Mouse (Mus musculus) heart, embryonic 15.5 days (tissue): ENCODE measurements around the gene Parva. TPM values are rescaled to one million over a fixed set of nuclear protein-coding genes. Genes with fewer than 3 reads are reported as not detected.

Experiments
- ATAC-seq: fragments of 200-750 bp; cut with Nextera tagmentation; replicated peaks from 2 replicates; pipeline ENCODE4 v1.8.0; 2017; ENCODE audit warnings: low read depth, moderate TSS enrichment; ENCODE audit not compliant: insufficient number of reproducible peaks, insufficient read depth, low FRiP score
- H3K27ac ChIP-seq: fragments of 300-500 bp; sonication (generic); 2 replicates; pipeline ENCODE4 v1.5.1; 2015; ENCODE audit warnings: mild to moderate bottlenecking, inconsistent platforms
- H3K27me3 ChIP-seq: fragments of 300-500 bp; sonication (generic); 2 replicates; pipeline ENCODE4 v1.6.1; 2015; ENCODE audit warnings: inconsistent platforms
- H3K36me3 ChIP-seq: fragments of 300-500 bp; sonication (generic); 2 replicates; pipeline ENCODE4 v1.6.1; 2015; ENCODE audit warnings: mild to moderate bottlenecking, inconsistent platforms
- H3K4me1 ChIP-seq: fragments of 300-500 bp; sonication (generic); replicated peaks from 2 replicates; pipeline ENCODE4 v1.6.1; 2015; ENCODE audit warnings: inconsistent platforms
- H3K4me2 ChIP-seq: fragments of 300-500 bp; sonication (generic); 2 replicates; pipeline ENCODE4 v1.6.1; 2015; ENCODE audit warnings: inconsistent platforms, mild to moderate bottlenecking, moderate library complexity
- H3K4me3 ChIP-seq: fragments of 300-500 bp; sonication (generic); 2 replicates; pipeline ENCODE4 v1.5.1; 2015; ENCODE audit warnings: mild to moderate bottlenecking, inconsistent platforms
- H3K9ac ChIP-seq: fragments of 300-500 bp; sonication (generic); 2 replicates; pipeline ENCODE4 v1.6.1; 2015; ENCODE audit warnings: mild to moderate bottlenecking, inconsistent platforms
- H3K9me3 ChIP-seq: fragments of 300-500 bp; sonication (generic); replicated peaks from 2 replicates; pipeline ENCODE4 v1.6.1; 2016; ENCODE audit warnings: inconsistent platforms
- WGBS: fragments of 180-500 bp; shearing (Covaris S2); methylation state at CpG from one replicate; pipeline ENCODE4 v1.1.7; 2015; ENCODE audit warnings: mixed read lengths; 5-methylcytosine and 5-hydroxymethylcytosine counted together
- polyA plus RNA-seq: library from polyadenylated mRNA; unstranded; fragments of >200 nt; fragmentation: Nextera tagmentation; extraction: Ambion mirVana; gene quantifications from 2 replicates; pipeline ENCODE4 v1.2.1, GENCODE M21; 2015

Parva gene
- polyA plus RNA-seq, 1 experiment from 2014 or later: 74.6 TPM

DNA sequence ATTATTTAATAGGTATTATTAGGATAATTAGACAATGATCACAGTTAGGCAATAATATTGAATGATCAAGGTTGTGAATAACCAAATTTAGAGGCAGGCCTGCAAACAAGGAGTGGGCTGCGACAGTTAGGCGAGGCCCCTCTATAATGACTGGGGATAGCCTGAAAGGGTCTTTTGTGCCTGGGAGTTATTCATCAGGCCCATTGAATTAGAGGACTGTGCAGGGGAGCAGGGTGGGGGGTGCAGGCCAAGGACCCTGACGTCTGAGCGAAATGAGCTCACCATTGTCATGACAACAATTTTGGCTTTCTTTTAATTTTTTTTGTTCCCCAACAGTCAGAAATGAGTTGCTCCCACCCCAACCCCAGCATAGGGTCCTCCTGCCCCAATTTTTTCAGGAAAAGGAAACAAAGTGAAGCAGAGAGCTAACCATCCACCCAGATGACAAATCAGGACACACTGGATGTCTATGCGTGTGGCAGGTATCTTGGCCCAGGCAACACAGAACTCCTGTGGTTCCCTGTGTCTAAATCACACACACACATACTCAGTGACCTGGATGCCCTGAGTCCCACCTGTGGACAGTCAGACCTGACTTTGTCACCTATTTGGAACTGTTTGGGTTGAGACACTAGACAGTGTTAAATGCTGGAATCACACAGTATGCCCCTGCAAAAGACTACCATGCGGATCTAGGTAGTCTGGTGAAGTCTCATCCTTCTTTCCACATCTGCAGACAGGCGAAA lies 27.7 kb upstream of the Parva start:
- 79% methylated on average over 7 of the region's 7 CpGs for WGBS
- no peak for ATAC-seq

DNA sequence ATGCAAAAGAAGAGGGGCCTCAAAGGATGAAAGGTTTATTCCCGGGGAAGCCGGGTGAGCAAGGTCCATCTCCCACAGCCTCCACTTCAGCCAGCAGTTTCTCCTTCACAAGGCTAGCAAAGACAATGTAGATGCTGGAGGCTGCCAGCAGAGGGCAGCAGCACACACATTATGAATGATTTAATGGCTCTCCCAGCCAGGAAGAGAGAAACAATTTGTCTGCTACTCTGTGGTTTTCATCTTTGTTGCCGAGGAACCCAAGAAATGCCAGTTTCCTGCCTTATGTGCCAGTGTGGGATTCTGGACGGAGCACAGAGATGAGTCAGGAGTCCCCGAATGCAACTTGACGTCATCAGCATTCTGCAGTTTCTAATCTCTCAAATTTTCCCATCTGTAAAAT lies 27.1 kb upstream of the Parva start:
- no peaks in the 10 kb centered on the region for H3K36me3 ChIP-seq
- H3K4me1 ChIP-seq: peaks cover 2% of the 10 kb centered on the region; the same call in 1 of the 2 replicates
- WGBS: 41% methylated on average over 6 of the region's 6 CpGs
- no peak overlapping the region for H3K27ac ChIP-seq
- ATAC-seq: no peak
- no peaks in the 10 kb centered on the region for H3K9me3 ChIP-seq
- H3K4me2 ChIP-seq: no peak overlapping the region
- no peak overlapping the region for H3K4me3 ChIP-seq
- no peaks in the 10 kb centered on the region for H3K27me3 ChIP-seq
- H3K9ac ChIP-seq: no peak overlapping the region

More for the DNA sequence above, 27.7 kb upstream of the Parva start:
- Histone ChIP-seq H3K9me3 (no peaks in the 10 kb centered on the region), H3K9ac (no peak overlapping the region), H3K27me3 (no peaks in the 10 kb centered on the region), H3K36me3 (no peaks in the 10 kb centered on the region), H3K4me2 (no peak overlapping the region), H3K4me3 (no peak overlapping the region), H3K4me1 (no peaks in the 10 kb centered on the region), H3K27ac (no peak overlapping the region)

DNA sequence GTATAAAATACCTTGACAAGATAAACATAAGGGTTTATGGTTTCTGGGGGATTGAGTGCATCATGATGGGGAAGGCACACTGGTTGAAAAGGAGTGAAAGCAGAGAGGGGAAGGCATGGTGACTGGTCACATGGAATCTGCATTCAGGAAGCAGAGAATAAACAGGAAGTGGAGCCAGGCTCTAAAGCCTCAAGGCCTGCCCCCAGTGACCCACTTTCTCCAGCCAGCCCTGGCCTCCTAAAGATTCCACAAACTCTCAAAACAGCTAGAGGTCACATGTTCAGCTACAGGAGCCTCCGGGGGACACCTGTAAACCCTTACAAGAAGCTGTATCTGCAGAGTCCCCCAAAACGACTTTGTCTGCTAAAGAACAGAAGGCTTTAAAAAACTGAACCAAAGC lies 22.2 kb upstream of the Parva start:
- H3K27ac ChIP-seq: no peak overlapping the region
- H3K27me3 ChIP-seq: no peaks in the 10 kb centered on the region
- H3K4me3 ChIP-seq: no peak overlapping the region
- H3K4me1 ChIP-seq: peaks cover 19% of the 10 kb centered on the region
- H3K36me3 ChIP-seq: no peaks in the 10 kb centered on the region
- H3K9ac ChIP-seq: no peak overlapping the region
- H3K9me3 ChIP-seq: no peaks in the 10 kb centered on the region
- H3K4me2 ChIP-seq: no peak overlapping the region
- no peak for ATAC-seq
- WGBS: 33% methylated on average over 2 of the region's 2 CpGs

DNA sequence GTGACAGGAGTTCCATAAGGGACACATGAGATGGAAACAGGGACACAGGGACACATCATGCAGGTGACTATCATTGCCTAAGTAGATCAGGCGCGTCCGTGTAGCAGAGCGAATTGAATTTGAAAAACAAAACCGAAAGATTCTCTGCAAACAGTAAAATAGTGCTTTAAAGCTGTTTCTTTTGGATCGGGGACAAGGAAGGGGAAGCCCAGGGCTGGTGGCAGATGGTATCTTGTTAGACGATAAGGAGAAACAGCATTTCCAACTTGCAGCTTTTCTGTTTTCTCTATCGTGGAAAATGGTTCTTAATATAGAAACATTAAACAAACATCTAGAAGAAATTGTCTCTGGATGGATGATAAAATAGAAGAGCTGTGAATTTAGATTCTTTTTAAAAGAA lies 21.7 kb upstream of the Parva start:
- no peak overlapping the region for H3K4me3 ChIP-seq
- no peak for ATAC-seq

DNA sequence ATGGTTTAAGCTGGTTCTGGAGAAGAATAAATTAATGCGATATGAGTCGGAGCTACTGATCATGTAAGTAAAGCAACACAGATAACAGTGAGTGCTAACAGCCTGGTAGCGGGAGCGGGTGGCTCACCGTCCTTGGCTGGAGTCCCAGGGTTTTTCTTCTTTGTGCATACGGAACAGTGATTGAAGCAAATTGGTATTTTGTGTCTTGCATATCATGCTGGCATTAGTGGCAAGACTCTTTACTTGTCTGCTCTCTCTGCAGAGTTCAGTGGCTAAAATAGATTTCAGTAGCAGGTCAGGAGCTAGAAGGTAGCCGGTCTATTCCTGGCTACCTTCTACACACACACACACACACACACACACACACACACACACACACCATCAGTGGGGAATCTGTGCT lies 19.7 kb upstream of the Parva start:
- H3K4me1 ChIP-seq: peaks cover 19% of the 10 kb centered on the region
- H3K9me3 ChIP-seq: no peaks in the 10 kb centered on the region
- H3K27ac ChIP-seq: peak overlapping the region; percentile 83
- ATAC-seq: peak; percentile 71; the same call in 1 of the 2 replicates
- H3K27me3 ChIP-seq: no peaks in the 10 kb centered on the region
- H3K36me3 ChIP-seq: no peaks in the 10 kb centered on the region
- WGBS: 35% methylated on average over 7 of the region's 7 CpGs
- H3K4me3 ChIP-seq: no peak overlapping the region
- no peak overlapping the region for H3K9ac ChIP-seq
- H3K4me2 ChIP-seq: peak overlapping the region; percentile 24; the same call in 1 of the 2 replicates

More for the DNA sequence above, 21.7 kb upstream of the Parva start:
- H3K9me3 ChIP-seq: no peaks in the 10 kb centered on the region
- H3K27me3 ChIP-seq: no peaks in the 10 kb centered on the region
- no peak overlapping the region for H3K4me2 ChIP-seq
- H3K27ac ChIP-seq: no peak overlapping the region
- H3K4me1 ChIP-seq: peaks cover 19% of the 10 kb centered on the region
- H3K36me3 ChIP-seq: no peaks in the 10 kb centered on the region
- WGBS: 53% methylated on average over 8 of the region's 8 CpGs
- H3K9ac ChIP-seq: no peak overlapping the region

DNA sequence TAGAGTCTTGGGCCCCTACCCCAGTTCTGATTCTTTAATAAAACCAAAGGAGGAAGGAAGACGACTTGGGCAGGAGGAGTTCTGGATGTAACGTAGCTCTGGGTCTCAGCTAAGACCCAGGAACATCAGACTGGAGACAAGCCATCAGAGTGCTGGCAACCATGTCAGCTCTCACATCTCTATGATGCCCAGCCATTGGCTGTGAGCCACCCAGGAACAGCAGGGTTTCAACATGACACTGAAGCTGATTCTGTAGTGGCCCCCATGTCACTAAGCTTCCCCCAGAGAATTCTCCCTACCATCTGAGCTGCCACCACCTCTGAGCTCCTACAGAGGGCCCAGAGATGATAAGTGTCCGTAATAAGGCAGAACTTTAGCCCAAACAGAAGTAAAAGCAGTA lies 17.3 kb upstream of the Parva start:
- Histone ChIP-seq H3K4me3 (no peak overlapping the region), H3K9me3 (no peaks in the 10 kb centered on the region), H3K4me2 (no peak overlapping the region), H3K9ac (no peak overlapping the region), H3K36me3 (no peaks in the 10 kb centered on the region), H3K4me1 (peaks cover 19% of the 10 kb centered on the region), H3K27me3 (no peaks in the 10 kb centered on the region), H3K27ac (no peak overlapping the region)
- WGBS: 86% methylated on average over 3 of the region's 3 CpGs
- ATAC-seq: no peak

DNA sequence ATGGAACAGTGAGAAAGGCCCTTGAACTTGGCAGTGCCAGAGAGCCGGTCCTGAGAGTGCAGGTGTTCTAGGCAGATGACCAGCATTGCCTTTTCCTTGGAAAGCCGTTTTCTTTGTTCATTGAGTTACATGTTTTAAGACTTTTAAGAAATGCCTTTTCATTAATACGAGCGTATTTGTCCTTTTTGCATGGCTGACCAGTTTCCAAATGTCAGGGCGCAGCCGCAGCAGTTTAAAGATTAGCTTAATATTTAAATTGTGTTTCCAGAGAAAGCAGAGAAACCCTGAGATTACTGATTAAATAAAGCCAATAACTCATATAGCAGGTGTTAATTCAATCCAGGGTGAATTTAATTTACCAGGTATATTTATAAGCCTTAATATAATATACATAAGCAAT lies 14.0 kb upstream of the Parva start:
- Histone ChIP-seq H3K27me3 (0 out of 2 replicates have a peak, but pooled peaks cover 3% of the 10 kb centered on the region), H3K9me3 (no peaks in the 10 kb centered on the region), H3K4me3 (no peak overlapping the region), H3K9ac (no peak overlapping the region), H3K36me3 (no peaks in the 10 kb centered on the region), H3K4me2 (no peak overlapping the region), H3K4me1 (peaks cover 17% of the 10 kb centered on the region), H3K27ac (no peak overlapping the region)
- WGBS: 81% methylated on average over 6 of the region's 6 CpGs
- ATAC-seq: no peak

DNA sequence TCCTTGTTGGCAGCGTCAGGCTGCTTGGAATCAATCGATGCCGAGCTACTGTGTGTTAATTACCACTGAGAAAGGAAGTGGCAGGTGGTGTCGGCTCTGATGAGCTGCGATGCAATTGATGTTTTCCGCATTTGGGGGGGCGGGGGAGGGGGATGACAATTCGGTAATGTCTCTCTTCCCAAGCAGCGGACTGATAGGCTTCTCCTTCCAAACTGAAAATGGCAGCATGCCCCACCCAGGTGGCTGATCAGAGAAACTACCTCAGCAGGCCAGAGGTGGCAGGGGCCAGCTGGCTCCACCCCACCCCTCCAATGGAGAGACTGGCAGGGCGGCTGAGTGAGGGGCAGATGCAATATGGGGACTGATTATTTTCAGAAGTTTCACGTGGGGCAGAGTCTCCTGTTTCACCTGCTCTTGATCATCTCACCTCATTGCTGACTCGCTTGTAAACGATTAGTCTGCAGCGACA lies 11.2 kb upstream of the Parva start:
- 0 out of 2 replicates have a peak, but pooled peaks cover 3% of the 10 kb centered on the region for H3K27me3 ChIP-seq
- no peak for ATAC-seq
- H3K4me2 ChIP-seq: no peak overlapping the region
- no peaks in the 10 kb centered on the region for H3K9me3 ChIP-seq
- H3K9ac ChIP-seq: no peak overlapping the region
- no peaks in the 10 kb centered on the region for H3K36me3 ChIP-seq
- WGBS: 30% methylated on average over 14 of the region's 14 CpGs
- no peak overlapping the region for H3K4me3 ChIP-seq
- peaks cover 15% of the 10 kb centered on the region for H3K4me1 ChIP-seq
- no peak overlapping the region for H3K27ac ChIP-seq

DNA sequence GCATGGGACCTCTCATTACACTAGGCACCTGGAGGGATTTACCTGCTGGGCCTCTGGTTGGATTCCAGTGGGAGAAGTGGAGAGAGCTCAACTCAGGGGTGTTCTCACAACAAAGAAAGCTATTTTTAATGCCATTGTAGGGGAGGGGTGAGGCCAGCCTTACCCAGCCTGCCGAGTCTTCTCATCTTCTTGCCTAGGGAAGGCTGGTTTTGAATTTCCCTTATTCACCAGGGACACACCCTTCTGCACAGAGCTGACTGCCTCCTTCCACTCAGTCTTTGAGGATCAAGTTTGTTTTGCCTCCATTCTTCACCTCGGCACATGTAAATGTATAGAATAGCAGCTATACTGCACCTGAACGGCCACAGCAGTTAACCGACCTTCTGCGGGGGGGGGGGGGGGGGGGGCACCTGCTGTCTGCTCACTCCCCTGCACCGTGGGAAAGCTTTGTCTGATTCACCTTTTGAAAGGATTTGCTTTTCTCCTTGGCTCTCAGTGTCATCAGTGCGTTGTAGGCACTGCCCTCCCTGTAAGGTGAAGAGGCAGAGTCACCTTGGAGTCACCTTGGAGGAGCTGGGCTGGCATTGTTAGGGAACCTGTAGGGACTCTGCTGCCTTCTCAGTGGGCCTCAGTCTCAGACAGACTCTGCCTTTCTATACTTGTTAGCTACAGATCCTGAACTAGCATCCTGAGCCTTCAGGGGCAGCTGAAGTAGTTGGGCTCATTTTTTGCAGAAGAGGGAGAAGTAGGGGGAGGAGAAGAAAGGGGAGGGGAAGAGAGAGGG lies 10.4 kb upstream of the Parva start:
- Histone ChIP-seq H3K36me3 (no peaks in the 10 kb centered on the region), H3K4me2 (no peak overlapping the region), H3K9me3 (no peaks in the 10 kb centered on the region), H3K4me1 (peaks cover 15% of the 10 kb centered on the region), H3K4me3 (no peak overlapping the region), H3K27me3 (0 out of 2 replicates have a peak, but pooled peaks cover 3% of the 10 kb centered on the region), H3K27ac (no peak overlapping the region), H3K9ac (no peak overlapping the region)
- no peak for ATAC-seq
- 39% methylated on average over 5 of the region's 7 CpGs for WGBS

DNA sequence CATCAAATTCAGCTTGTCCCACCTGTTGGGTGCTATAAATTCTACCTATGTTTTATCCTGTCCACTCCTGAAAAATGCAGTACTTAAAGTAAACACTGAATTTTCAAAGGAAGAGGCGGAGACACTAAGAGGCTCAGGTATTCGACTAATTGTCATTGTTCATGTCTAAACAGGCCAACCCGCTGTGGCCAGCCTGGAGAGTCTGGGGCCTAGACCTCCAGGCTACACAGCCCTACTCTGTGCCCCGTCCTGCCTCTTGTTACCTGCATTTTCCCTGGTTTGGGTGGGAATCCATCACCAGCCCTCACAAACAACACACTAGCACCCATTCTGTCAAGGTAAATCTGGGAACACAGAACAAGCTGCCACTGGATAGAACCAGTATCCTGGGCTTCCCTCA lies 9.7 kb upstream of the Parva start:
- 85% methylated on average over 4 of the region's 4 CpGs for WGBS
- 0 out of 2 replicates have a peak, but pooled peaks cover 3% of the 10 kb centered on the region for H3K27me3 ChIP-seq
- H3K4me1 ChIP-seq: peaks cover 15% of the 10 kb centered on the region
- no peak overlapping the region for H3K4me2 ChIP-seq
- ATAC-seq: no peak
- no peak overlapping the region for H3K4me3 ChIP-seq
- H3K9ac ChIP-seq: no peak overlapping the region
- H3K9me3 ChIP-seq: no peaks in the 10 kb centered on the region
- no peak overlapping the region for H3K27ac ChIP-seq
- H3K36me3 ChIP-seq: no peaks in the 10 kb centered on the region

DNA sequence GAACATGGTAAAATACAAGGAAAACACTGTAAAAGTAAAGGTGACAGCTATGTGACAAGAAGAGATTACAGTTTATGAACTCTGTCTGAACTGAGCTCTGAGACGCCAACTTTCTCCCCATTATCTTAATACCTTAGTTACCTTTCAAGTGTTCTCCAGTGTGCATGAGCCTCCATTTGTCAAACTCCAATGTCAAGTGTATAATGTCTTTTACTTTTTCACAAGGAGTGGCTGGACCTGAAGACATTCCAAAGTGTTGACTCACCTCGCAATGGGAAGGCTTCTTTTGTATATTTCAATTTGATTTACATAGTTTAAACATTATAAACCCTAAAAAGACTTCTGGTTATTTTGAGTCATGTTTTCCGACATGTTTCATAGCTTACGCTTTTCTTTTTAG lies 3.9 kb upstream of the Parva start:
- Histone ChIP-seq H3K4me2 (no peak overlapping the region), H3K27me3 (no peaks in the 10 kb centered on the region), H3K36me3 (no peaks in the 10 kb centered on the region), H3K27ac (no peak overlapping the region), H3K9me3 (no peaks in the 10 kb centered on the region), H3K4me3 (no peak overlapping the region), H3K9ac (no peak overlapping the region), H3K4me1 (peaks cover 11% of the 10 kb centered on the region)
- WGBS: 74% methylated on average over 4 of the region's 4 CpGs
- ATAC-seq: no peak
